Mouse (Mus musculus): ENCODE data around the gene Dnajb1. TPM values are rescaled to one million over a fixed set of nuclear protein-coding genes. Genes with fewer than 3 reads are reported as not detected.
A peak's percentile ranks its signal among the peaks of the same experiment; 100 is the strongest.
"Not testable (repeated sequence)": the region's sequence is repeated elsewhere in the genome, so short reads cannot be mapped to it uniquely, and the experiment has no call there.

The Dnajb1 gene
- polyA plus RNA-seq, 1 experiment from 2014 or later: 61.1 TPM

DNA sequence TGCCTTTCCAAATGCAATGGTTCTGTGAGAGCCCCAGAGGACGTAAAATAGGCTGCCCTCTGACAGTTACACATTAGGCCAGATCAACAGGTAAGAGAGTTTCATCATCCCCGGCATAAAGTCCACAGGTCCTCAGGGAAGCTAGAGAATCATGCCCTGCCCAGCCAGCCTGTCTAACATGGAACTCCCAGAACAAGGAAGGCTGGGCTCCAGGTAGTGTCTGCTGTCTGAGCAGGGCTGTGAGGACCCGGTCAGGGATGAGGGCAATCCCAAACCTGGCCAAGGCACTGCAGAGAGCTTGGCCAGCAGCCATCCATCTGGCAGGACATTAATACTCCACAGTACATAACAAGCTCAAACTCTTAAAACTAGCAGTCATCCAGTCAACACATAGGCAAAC is 22.7 kb upstream of the Dnajb1 start:
- 83% methylated on average over 3 of the region's 3 CpGs for WGBS

DNA sequence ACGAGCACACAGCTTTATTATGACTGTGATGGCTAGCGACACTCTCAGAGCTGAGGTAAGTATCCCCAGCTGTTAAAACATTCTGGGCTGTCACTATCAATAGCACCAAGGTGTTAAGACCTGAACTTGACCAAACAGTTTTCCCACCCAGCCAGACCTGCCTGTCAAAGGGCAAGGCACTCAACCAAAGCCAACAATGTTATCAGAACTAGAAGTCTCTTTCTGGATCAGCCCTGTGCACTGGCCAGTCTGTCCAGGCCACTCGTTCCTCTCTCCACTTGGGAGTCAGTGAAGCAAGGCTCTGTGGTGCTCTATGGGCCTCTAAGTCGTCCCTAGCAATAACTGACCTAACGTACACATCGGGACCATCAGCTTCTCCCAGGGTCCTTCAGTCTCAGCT is 20.3 kb upstream of the Dnajb1 start:
- Histone ChIP-seq H3K4me1 (ENCODE audit: control insufficient read depth, insufficient read depth, low read length) (peaks cover 10% of the 10 kb centered on the region), H3K36me3 (ENCODE audit: control insufficient read depth, insufficient read depth, low read length) (0 out of 2 replicates have a peak, but pooled peaks cover 2% of the 10 kb centered on the region)
- WGBS: 91% methylated on average over 6 of the region's 6 CpGs

More for the DNA sequence above, 22.7 kb upstream of the Dnajb1 start:
- H3K36me3 ChIP-seq (ENCODE audit: control insufficient read depth, insufficient read depth, low read length): 0 out of 2 replicates have a peak, but pooled peaks cover 2% of the 10 kb centered on the region
- no peaks in the 10 kb centered on the region for H3K27me3 ChIP-seq (ENCODE audit: control insufficient read depth, insufficient read depth, low read length)
- H3K27ac ChIP-seq (ENCODE audit: low read depth, low read length): no peak overlapping the region
- ATAC-seq (ENCODE audit: low FRiP score) (no peak), DNase-seq (ENCODE audit: low spot score, missing footprints) (no peak)
- no peak overlapping the region for H3K4me3 ChIP-seq (ENCODE audit: low read depth, low read length)
- no peak overlapping the region for H3K9ac ChIP-seq (ENCODE audit: low read length)
- no peaks in the 10 kb centered on the region for H3K9me3 ChIP-seq (ENCODE audit: control insufficient read depth, low read length)
- peaks cover 2% of the 10 kb centered on the region; the same call in 1 of the 2 replicates for H3K4me1 ChIP-seq (ENCODE audit: control insufficient read depth, insufficient read depth, low read length)
- no peak overlapping the region for H3K4me2 ChIP-seq

DNA sequence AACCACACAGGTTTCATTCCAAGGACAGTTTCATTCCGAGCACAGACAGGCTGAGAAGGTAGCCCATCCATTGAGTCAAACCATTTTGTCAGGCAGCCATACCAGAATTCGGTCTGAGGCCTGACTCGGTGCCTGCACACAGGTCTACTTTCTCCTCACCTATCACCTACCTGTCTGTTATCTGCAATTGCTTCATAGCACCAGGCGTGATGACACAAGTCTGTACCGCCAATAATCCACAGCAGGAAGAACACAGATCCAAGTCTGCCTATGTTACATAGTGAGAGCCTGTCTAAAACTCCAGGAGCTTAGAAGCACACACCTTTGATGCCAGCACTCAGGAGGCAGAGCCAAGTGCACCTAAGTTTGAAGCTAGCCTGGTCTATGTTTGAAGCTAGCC is 19.1 kb upstream of the Dnajb1 start:
- DNase-seq (ENCODE audit: low spot score, missing footprints): no peak
- no peak overlapping the region for H3K27ac ChIP-seq (ENCODE audit: low read depth, low read length)
- H3K4me3 ChIP-seq (ENCODE audit: low read depth, low read length): no peak overlapping the region
- ATAC-seq (ENCODE audit: low FRiP score): no peak
- no peaks in the 10 kb centered on the region for H3K27me3 ChIP-seq (ENCODE audit: control insufficient read depth, insufficient read depth, low read length)
- H3K9ac ChIP-seq (ENCODE audit: low read length): no peak overlapping the region
- WGBS: 92% methylated on average over 5 of the region's 5 CpGs
- H3K9me3 ChIP-seq (ENCODE audit: control insufficient read depth, low read length): no peaks in the 10 kb centered on the region
- no peak overlapping the region for H3K4me2 ChIP-seq
- H3K4me1 ChIP-seq (ENCODE audit: control insufficient read depth, insufficient read depth, low read length): peaks cover 16% of the 10 kb centered on the region
- 0 out of 2 replicates have a peak, but pooled peaks cover 2% of the 10 kb centered on the region for H3K36me3 ChIP-seq (ENCODE audit: control insufficient read depth, insufficient read depth, low read length)

More for the DNA sequence above, 20.3 kb upstream of the Dnajb1 start:
- Histone ChIP-seq H3K4me3 (ENCODE audit: low read depth, low read length) (no peak overlapping the region), H3K4me2 (no peak overlapping the region), H3K9ac (ENCODE audit: low read length) (no peak overlapping the region), H3K27ac (ENCODE audit: low read depth, low read length) (no peak overlapping the region), H3K27me3 (ENCODE audit: control insufficient read depth, insufficient read depth, low read length) (no peaks in the 10 kb centered on the region), H3K9me3 (ENCODE audit: control insufficient read depth, low read length) (no peaks in the 10 kb centered on the region)
- ATAC-seq (ENCODE audit: low FRiP score) (no peak), DNase-seq (ENCODE audit: low spot score, missing footprints) (no peak)

DNA sequence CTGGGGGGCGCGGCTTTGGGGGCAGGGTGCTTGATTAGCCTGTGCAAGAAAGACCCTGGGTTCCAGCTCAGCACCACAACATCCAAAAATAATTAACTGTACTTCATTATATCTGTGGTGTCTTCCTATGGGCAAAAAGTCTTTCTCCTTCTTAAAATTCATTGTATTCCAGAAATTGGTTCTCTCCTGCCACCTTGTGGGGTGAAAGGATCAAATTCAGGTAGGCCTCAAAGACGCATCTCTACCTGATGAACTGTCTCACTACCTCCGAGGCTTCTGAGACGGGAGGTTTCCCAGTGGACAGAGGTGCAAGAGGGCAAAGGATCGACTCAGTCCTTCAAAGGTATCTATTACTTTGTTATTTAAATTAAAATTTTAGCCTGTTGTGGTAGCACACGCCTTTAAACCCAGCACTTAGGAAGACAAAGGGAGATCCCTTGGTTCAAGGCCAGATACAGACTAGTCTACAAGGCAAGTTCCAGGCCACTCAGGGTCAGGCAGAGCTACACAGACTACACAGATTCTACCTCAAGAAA is 17.4 kb upstream of the Dnajb1 start:
- H3K9me3 ChIP-seq (ENCODE audit: control insufficient read depth, low read length): no peaks in the 10 kb centered on the region
- H3K9ac ChIP-seq (ENCODE audit: low read length): no peak overlapping the region
- no peak overlapping the region for H3K4me2 ChIP-seq
- ATAC-seq (ENCODE audit: low FRiP score) (no peak), DNase-seq (ENCODE audit: low spot score, missing footprints) (no peak)
- 0 out of 2 replicates have a peak, but pooled peaks cover 2% of the 10 kb centered on the region for H3K36me3 ChIP-seq (ENCODE audit: control insufficient read depth, insufficient read depth, low read length)
- no peaks in the 10 kb centered on the region for H3K27me3 ChIP-seq (ENCODE audit: control insufficient read depth, insufficient read depth, low read length)
- H3K4me1 ChIP-seq (ENCODE audit: control insufficient read depth, insufficient read depth, low read length): peaks cover 16% of the 10 kb centered on the region
- H3K27ac ChIP-seq (ENCODE audit: low read depth, low read length): no peak overlapping the region
- 85% methylated on average over 7 of the region's 7 CpGs for WGBS
- H3K4me3 ChIP-seq (ENCODE audit: low read depth, low read length): no peak overlapping the region

DNA sequence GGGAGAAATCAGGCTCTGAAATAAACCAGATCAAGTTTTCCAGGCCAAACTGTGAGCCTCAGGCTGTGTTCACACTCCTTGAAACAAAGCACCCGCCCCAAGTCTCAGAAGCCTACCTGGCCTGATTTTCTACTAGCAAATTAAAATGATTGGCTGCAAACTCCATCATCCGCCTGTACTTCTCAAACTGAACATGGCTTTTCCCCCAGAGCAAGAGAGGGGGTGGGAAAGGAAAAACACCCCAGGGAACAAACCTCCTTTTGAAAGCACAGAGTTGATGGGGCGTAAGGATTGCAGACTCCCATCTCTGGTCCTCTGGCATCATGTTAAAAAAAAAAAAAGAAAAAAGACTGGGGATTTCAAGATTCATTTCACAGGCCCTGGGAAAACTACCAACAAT is 15.3 kb upstream of the Dnajb1 start:
- Histone ChIP-seq H3K27ac (ENCODE audit: low read depth, low read length) (no peak overlapping the region), H3K4me2 (peak overlapping the region; percentile 88), H3K4me1 (ENCODE audit: control insufficient read depth, insufficient read depth, low read length) (peaks cover 16% of the 10 kb centered on the region), H3K27me3 (ENCODE audit: control insufficient read depth, insufficient read depth, low read length) (no peaks in the 10 kb centered on the region), H3K9ac (ENCODE audit: low read length) (peak overlapping the region; percentile 46), H3K36me3 (ENCODE audit: control insufficient read depth, insufficient read depth, low read length) (no peaks in the 10 kb centered on the region), H3K4me3 (ENCODE audit: low read depth, low read length) (peak overlapping the region; percentile 89), H3K9me3 (ENCODE audit: control insufficient read depth, low read length) (no peaks in the 10 kb centered on the region)
- WGBS: 74% methylated on average over 3 of the region's 3 CpGs
- DNase-seq (ENCODE audit: low spot score, missing footprints) (no peak), ATAC-seq (ENCODE audit: low FRiP score) (no peak)

DNA sequence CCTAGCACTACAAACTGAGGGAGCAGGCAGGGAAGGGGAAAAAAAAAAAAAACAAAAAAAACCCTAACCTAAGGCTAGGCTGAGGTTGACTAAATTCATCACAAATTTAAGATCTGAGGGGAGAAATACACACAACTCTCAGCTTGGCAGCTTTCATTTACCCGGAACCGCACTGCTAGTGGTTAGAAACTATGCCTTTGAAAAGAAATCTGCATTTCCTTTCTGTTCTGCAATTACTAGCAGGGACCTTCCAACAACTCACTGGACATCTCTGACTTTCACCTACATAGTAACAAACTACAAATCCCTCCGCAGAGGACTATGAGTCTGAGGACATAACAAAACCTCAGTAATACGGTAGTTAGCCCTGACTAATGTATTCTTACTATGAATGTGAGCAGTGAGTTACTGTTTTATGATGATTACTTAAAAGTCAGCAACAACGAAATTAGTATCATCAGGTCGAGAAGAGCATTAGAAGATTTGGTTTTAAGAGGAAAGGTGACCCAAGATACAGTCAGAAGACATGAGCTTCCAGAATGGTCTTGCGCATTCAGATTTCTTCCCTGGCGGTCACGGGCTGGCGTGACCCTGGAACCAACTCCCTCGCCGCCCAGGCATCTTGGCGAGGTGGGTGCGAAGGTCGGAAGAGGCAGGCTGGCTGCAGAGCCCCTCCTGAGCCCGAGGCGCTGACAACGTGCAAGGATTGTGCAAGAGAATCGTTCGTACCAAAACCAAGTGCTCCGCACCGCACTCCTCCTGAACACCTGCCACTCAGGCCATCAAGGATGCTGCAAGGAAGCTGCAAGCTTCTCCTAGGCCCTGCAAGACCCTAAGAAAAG is 14.4 kb upstream of the Dnajb1 start:
- peak overlapping the region; percentile 92 for H3K9ac ChIP-seq (ENCODE audit: low read length)

DNA sequence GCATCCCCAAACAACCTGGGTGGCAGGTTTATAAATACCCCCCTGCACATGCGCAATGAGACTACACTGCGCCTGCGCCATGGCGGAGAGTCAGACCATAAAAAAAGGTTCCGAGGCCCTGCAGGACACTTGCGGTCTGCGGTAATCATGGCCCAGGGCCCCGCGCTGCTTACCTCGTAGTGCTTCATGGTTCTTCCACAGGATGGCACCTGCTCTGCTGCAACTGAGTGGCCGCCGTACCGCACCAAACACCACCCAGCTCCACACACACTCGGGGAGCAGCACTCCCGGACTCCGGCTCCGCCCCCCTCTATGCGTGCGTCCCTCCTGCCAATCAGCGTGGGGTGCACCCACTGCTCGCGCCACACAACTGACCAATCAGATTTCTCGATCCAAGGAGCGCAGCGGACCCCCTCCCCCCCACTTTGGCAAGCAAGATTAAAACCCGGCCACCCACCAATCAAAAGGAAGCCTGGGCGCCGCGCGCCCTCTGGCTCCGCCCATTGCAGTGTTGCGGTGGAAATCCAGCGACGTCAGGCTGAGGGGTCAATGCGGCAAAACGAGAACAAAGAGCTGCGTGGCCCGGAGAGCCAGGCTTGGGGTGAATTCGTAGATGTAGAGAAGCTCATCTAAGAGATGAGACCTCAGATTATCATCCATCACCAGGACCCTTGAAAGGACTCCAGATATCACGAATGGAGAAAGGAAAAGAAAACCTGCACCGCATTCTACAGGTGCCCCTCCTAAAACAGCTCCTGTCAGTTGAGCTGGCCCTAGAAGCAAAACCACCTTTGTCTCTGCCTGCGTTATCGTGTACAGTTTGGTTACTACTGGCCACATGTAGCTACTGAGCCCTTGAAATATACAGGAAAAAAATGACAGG is 13.6 kb upstream of the Dnajb1 start:
- H3K27ac ChIP-seq (ENCODE audit: low read depth, low read length): peak overlapping the region; percentile 93
- peaks cover 18% of the 10 kb centered on the region for H3K4me1 ChIP-seq (ENCODE audit: control insufficient read depth, insufficient read depth, low read length)
- H3K9me3 ChIP-seq (ENCODE audit: control insufficient read depth, low read length): no peaks in the 10 kb centered on the region
- DNase-seq (ENCODE audit: low spot score, missing footprints): peak; percentile 99
- peak overlapping the region; percentile 92 for H3K9ac ChIP-seq (ENCODE audit: low read length)
- no peaks in the 10 kb centered on the region for H3K27me3 ChIP-seq (ENCODE audit: control insufficient read depth, insufficient read depth, low read length)
- H3K4me2 ChIP-seq: peak overlapping the region; percentile 88
- no peaks in the 10 kb centered on the region for H3K36me3 ChIP-seq (ENCODE audit: control insufficient read depth, insufficient read depth, low read length)
- peak; percentile 99 for ATAC-seq (ENCODE audit: low FRiP score)
- peak overlapping the region; percentile 89 for H3K4me3 ChIP-seq (ENCODE audit: low read depth, low read length)
- under 1% methylated on average over 43 of the region's 43 CpGs for WGBS

More for the DNA sequence above, 14.4 kb upstream of the Dnajb1 start:
- peak overlapping the region; percentile 88 for H3K4me2 ChIP-seq
- H3K27me3 ChIP-seq (ENCODE audit: control insufficient read depth, insufficient read depth, low read length): no peaks in the 10 kb centered on the region
- no peak for ATAC-seq (ENCODE audit: low FRiP score)
- peak overlapping the region; percentile 67 for H3K27ac ChIP-seq (ENCODE audit: low read depth, low read length)
- no peaks in the 10 kb centered on the region for H3K9me3 ChIP-seq (ENCODE audit: control insufficient read depth, low read length)
- 7% methylated on average over 22 of the region's 22 CpGs for WGBS
- peak overlapping the region; percentile 89 for H3K4me3 ChIP-seq (ENCODE audit: low read depth, low read length)
- peak; percentile 91 for DNase-seq (ENCODE audit: low spot score, missing footprints)
- no peaks in the 10 kb centered on the region for H3K36me3 ChIP-seq (ENCODE audit: control insufficient read depth, insufficient read depth, low read length)
- H3K4me1 ChIP-seq (ENCODE audit: control insufficient read depth, insufficient read depth, low read length): peaks cover 18% of the 10 kb centered on the region

DNA sequence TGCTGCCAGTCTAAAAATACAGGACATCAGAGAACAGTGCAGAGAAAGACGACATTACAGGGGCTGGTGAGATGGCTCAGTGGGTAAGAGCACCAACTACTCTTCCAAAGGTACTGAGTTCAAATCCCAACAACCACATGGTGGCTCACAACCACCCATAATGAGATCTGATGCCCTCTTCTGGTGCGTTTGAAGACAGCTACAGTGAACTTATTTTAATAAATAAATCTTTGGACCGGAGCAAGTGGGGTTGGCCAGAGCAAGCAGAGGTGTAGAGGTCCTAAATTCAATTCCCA is 13.0 kb upstream of the Dnajb1 start:
- 75% methylated on average over 3 of the region's 3 CpGs for WGBS
- Histone ChIP-seq H3K27ac (ENCODE audit: low read depth, low read length) (peak overlapping the region; percentile 93), H3K4me2 (peak overlapping the region; percentile 54), H3K9ac (ENCODE audit: low read length) (peak overlapping the region; percentile 74), H3K4me3 (ENCODE audit: low read depth, low read length) (peak overlapping the region; percentile 89; the same call in 1 of the 2 replicates), H3K4me1 (ENCODE audit: control insufficient read depth, insufficient read depth, low read length) (peaks cover 18% of the 10 kb centered on the region)
- DNase-seq (ENCODE audit: low spot score, missing footprints); H3K27me3 ChIP-seq (ENCODE audit: control insufficient read depth, insufficient read depth, low read length); H3K36me3 ChIP-seq (ENCODE audit: control insufficient read depth, insufficient read depth, low read length); H3K9me3 ChIP-seq (ENCODE audit: control insufficient read depth, low read length); ATAC-seq (ENCODE audit: low FRiP score): not testable (repeated sequence)

All from midbrain, embryonic 11.5 days (tissue).